Mouse (Mus musculus) heart, postnatal 0 days (tissue): ENCODE results near the gene Ltbp4. TPM values are rescaled to one million over a fixed set of nuclear protein-coding genes. Genes with fewer than 3 reads are reported as not detected.
A peak's percentile ranks its signal among the peaks of the same experiment; 100 is the strongest.

Experiments used
- ATAC-seq: fragments of 200-750 bp; cut with Nextera tagmentation; 2 replicates; pipeline ENCODE4 v1.8.0; 2017; ENCODE audit warnings: low read depth, moderate number of reproducible peaks, moderate library complexity; ENCODE audit not compliant: insufficient read depth
- DNase-seq: peaks from one replicate; pipeline ENCODE4 v3.0.0-alpha.2; 2016; ENCODE audit warnings: low spot score
- H3K27ac ChIP-seq: fragments of 300-500 bp; sonication (generic); 2 replicates; pipeline ENCODE4 v1.5.1; 2014; ENCODE audit warnings: low read depth, mild to moderate bottlenecking
- H3K27me3 ChIP-seq: fragments of 300-500 bp; sonication (generic); 2 replicates; pipeline ENCODE4 v1.6.1; 2014; ENCODE audit warnings: low read length, mixed read lengths; ENCODE audit not compliant: control insufficient read depth, insufficient read depth
- H3K36me3 ChIP-seq: fragments of 300-500 bp; sonication (generic); replicated peaks from 2 replicates; pipeline ENCODE4 v1.6.1; 2014; ENCODE audit warnings: low read length, mixed read lengths; ENCODE audit not compliant: control insufficient read depth, insufficient read depth
- H3K4me1 ChIP-seq: fragments of 300-500 bp; sonication (generic); 2 replicates; pipeline ENCODE4 v1.6.1; 2014; ENCODE audit warnings: antibody characterized with exemption; ENCODE audit not compliant: control insufficient read depth, insufficient read depth
- H3K4me2 ChIP-seq: fragments of 300-500 bp; sonication (generic); 2 replicates; pipeline ENCODE4 v1.6.1; 2014; ENCODE audit warnings: low read depth, mild to moderate bottlenecking, low read length, moderate library complexity
- H3K4me3 ChIP-seq: fragments of 300-500 bp; sonication (generic); 2 replicates; pipeline ENCODE4 v1.5.1; 2014; ENCODE audit warnings: low read depth, low read length
- H3K9ac ChIP-seq: fragments of 300-500 bp; sonication (generic); replicated peaks from 2 replicates; pipeline ENCODE4 v1.6.1; 2014; ENCODE audit warnings: low read depth, low read length, mixed read lengths
- H3K9me3 ChIP-seq: fragments of 300-500 bp; sonication (generic); replicated peaks from 2 replicates; pipeline ENCODE4 v1.6.1; 2016; ENCODE audit warnings: low read length; ENCODE audit not compliant: control insufficient read depth
- CTCF ChIP-seq: IDR thresholded peaks from 2 replicates; pipeline ENCODE4 v1.5.1; 2016; ENCODE audit warnings: antibody characterized with exemption, control low read depth, low read depth
- EP300 ChIP-seq: IDR thresholded peaks from 2 replicates; pipeline ENCODE4 v1.6.1; 2016; ENCODE audit warnings: antibody characterized with exemption, low read depth
- WGBS: fragments of 180-500 bp; shearing (Covaris S2); extraction: QIAGEN DNeasy Blood & Tissue Kit; methylation state at CpG from one replicate; pipeline ENCODE4 v1.1.7; 2014; 5-methylcytosine and 5-hydroxymethylcytosine counted together
- polyA plus RNA-seq: library from polyadenylated mRNA; unstranded; fragments of >200 nt; fragmentation: Nextera tagmentation; extraction: Ambion mirVana; gene quantifications from 2 replicates; pipeline ENCODE4 v1.2.1, GENCODE M21; 2015
- total RNA-seq: library from RNA; depleted of rRNA; stranded (reverse); fragments of >200 nt; gene quantifications from 2 replicates; pipeline ENCODE4 v1.2.3, GENCODE M21; 2014; ENCODE audit warnings: low replicate concordance

Gene Ltbp4
- total and polyA plus RNA-seq, 2 experiments from 2014 or later = 61.7 to 150 TPM

GRCm38 (mm10) chr7:27355261-27355660 is 17.8 kb upstream of the Ltbp4 start:
- H3K4me1 ChIP-seq = peaks cover 22% of the 10 kb centered on the region
- no peaks in the 10 kb centered on the region for H3K27me3 ChIP-seq
- H3K4me3 ChIP-seq = peak overlapping the region; percentile 72
- TF ChIP-seq CTCF (no peak), EP300 (no peak)
- ATAC-seq (no peak), DNase-seq (no peak)
- 9% methylated on average over 14 of the region's 14 CpGs for WGBS
- H3K9me3 ChIP-seq = no peaks in the 10 kb centered on the region
- H3K36me3 ChIP-seq = peaks cover 13% of the 10 kb centered on the region; the same call in 1 of the 2 replicates
- peak overlapping the region; percentile 69 for H3K4me2 ChIP-seq
- H3K9ac ChIP-seq = peak overlapping the region; percentile 44
- no peak overlapping the region for H3K27ac ChIP-seq

GRCm38 (mm10) chr7:27354783-27355182 is 17.3 kb upstream of the Ltbp4 start:
- H3K4me2 ChIP-seq = peak overlapping the region; percentile 69; the same call in 1 of the 2 replicates
- no peak for TF ChIP-seq EP300
- TF ChIP-seq CTCF = no peak
- H3K4me1 ChIP-seq = peaks cover 22% of the 10 kb centered on the region
- H3K36me3 ChIP-seq = peaks cover 16% of the 10 kb centered on the region; the same call in 1 of the 2 replicates
- H3K9me3 ChIP-seq = no peaks in the 10 kb centered on the region
- ATAC-seq (no peak), DNase-seq (no peak)
- peak overlapping the region; percentile 72; the same call in 1 of the 2 replicates for H3K4me3 ChIP-seq
- WGBS = 57% methylated on average over 4 of the region's 4 CpGs
- H3K27ac ChIP-seq = no peak overlapping the region
- H3K27me3 ChIP-seq = no peaks in the 10 kb centered on the region
- H3K9ac ChIP-seq = no peak overlapping the region

GRCm38 (mm10) chr7:27354144-27354543 is 16.7 kb upstream of the Ltbp4 start:
- no peak overlapping the region for H3K4me3 ChIP-seq
- DNase-seq = peak; percentile 72
- WGBS = 32% methylated on average over 6 of the region's 6 CpGs

GRCm38 (mm10) chr7:27345444-27345843 is 8.0 kb upstream of the Ltbp4 start:
- no peak overlapping the region for H3K4me2 ChIP-seq
- no peak overlapping the region for H3K9ac ChIP-seq
- 29% methylated on average over 6 of the region's 6 CpGs for WGBS
- no peaks in the 10 kb centered on the region for H3K9me3 ChIP-seq
- no peak for TF ChIP-seq CTCF
- H3K27ac ChIP-seq = no peak overlapping the region
- DNase-seq (no peak), ATAC-seq (no peak)
- H3K4me3 ChIP-seq = no peak overlapping the region
- H3K27me3 ChIP-seq = peaks cover 4% of the 10 kb centered on the region; the same call in 1 of the 2 replicates
- H3K4me1 ChIP-seq = no peaks in the 10 kb centered on the region
- H3K36me3 ChIP-seq = peaks cover 38% of the 10 kb centered on the region

More at GRCm38 (mm10) chr7:27354144-27354543, 16.7 kb upstream of the Ltbp4 start:
- TF ChIP-seq EP300 (no peak), CTCF (no peak)
- Histone ChIP-seq H3K36me3 (peaks cover 16% of the 10 kb centered on the region; the same call in 1 of the 2 replicates), H3K4me2 (no peak overlapping the region), H3K9me3 (no peaks in the 10 kb centered on the region), H3K27me3 (no peaks in the 10 kb centered on the region), H3K27ac (no peak overlapping the region), H3K4me1 (peaks cover 22% of the 10 kb centered on the region), H3K9ac (no peak overlapping the region)
- no peak for ATAC-seq

GRCm38 (mm10) chr7:27342595-27342994 is 5.1 kb upstream of the Ltbp4 start:
- peaks cover 23% of the 10 kb centered on the region for H3K36me3 ChIP-seq
- WGBS = 58% methylated on average over 4 of the region's 4 CpGs
- peak; percentile 24; the same call in 1 of the 2 replicates for TF ChIP-seq CTCF
- no peak for TF ChIP-seq EP300

GRCm38 (mm10) chr7:27339519-27339918 is 2.0 kb upstream of the Ltbp4 start:
- no peak for DNase-seq
- Histone ChIP-seq H3K27ac (no peak overlapping the region), H3K9ac (no peak overlapping the region), H3K27me3 (peaks cover 61% of the 10 kb centered on the region), H3K4me2 (no peak overlapping the region), H3K4me3 (no peak overlapping the region), H3K4me1 (no peaks in the 10 kb centered on the region), H3K9me3 (no peaks in the 10 kb centered on the region), H3K36me3 (peaks cover 11% of the 10 kb centered on the region; the same call in 1 of the 2 replicates)
- 39% methylated on average over 7 of the region's 7 CpGs for WGBS
- ATAC-seq = no peak
- no peak for TF ChIP-seq CTCF
- no peak for TF ChIP-seq EP300

More at GRCm38 (mm10) chr7:27342595-27342994, 5.1 kb upstream of the Ltbp4 start:
- Histone ChIP-seq H3K9ac (no peak overlapping the region), H3K27ac (no peak overlapping the region), H3K4me2 (no peak overlapping the region), H3K4me3 (no peak overlapping the region), H3K27me3 (peaks cover 32% of the 10 kb centered on the region), H3K9me3 (no peaks in the 10 kb centered on the region), H3K4me1 (no peaks in the 10 kb centered on the region)
- DNase-seq (no peak), ATAC-seq (no peak)
